Mouse (Mus musculus) myocyte (in vitro differentiated cells): ENCODE results near the gene Cbarp. TPM values are rescaled to one million over a fixed set of nuclear protein-coding genes. Genes with fewer than 3 reads are reported as not detected.

Experiments
- H3K27me3 ChIP-seq: one replicate; pipeline ENCODE4 v1.6.1; 2011; ENCODE audit not compliant: control insufficient read depth, insufficient read depth, insufficient read length
- H3K36me3 ChIP-seq: one replicate; pipeline ENCODE4 v1.6.1; 2011; ENCODE audit not compliant: control insufficient read depth, insufficient read depth
- H3K4me2 ChIP-seq: one replicate; pipeline ENCODE4 v1.6.1; 2011; ENCODE audit warnings: low read depth, control low read depth
- H3K4me3 ChIP-seq: one replicate; pipeline ENCODE4 v1.5.1; 2011; ENCODE audit warnings: mild to moderate bottlenecking, control low read depth, moderate library complexity
- H3K79me2 ChIP-seq: one replicate; pipeline ENCODE4 v1.6.1; 2011; ENCODE audit not compliant: control insufficient read depth, insufficient read depth
- H3ac ChIP-seq: one replicate; pipeline ENCODE4 v1.6.1; 2011; ENCODE audit not compliant: control insufficient read depth, insufficient read length
- CEBPB ChIP-seq: IDR thresholded peaks from 2 replicates; pipeline ENCODE4 v1.6.1; 2011; ENCODE audit warnings: mild to moderate bottlenecking, moderate library complexity; ENCODE audit not compliant: poor library complexity, insufficient read depth, severe bottlenecking
- E2F4 ChIP-seq: IDR thresholded peaks from one replicate; pipeline ENCODE4 v1.6.1; 2011; ENCODE audit warnings: mild to moderate bottlenecking, control low read depth, moderate library complexity; ENCODE audit not compliant: insufficient read depth
- MAX ChIP-seq: IDR thresholded peaks from one replicate; pipeline ENCODE4 v1.6.1; 2011; ENCODE audit warnings: low read depth, mild to moderate bottlenecking, control low read depth
- MYOD1 ChIP-seq, 3 experiments: IDR thresholded peaks; one replicate each; pipeline ENCODE4 v1.6.1; 2011; ENCODE audit warnings: control low read depth in 2 of 3, low read depth in 2 of 3, mild to moderate bottlenecking in 2 of 3, moderate library complexity in 1 of 3; ENCODE audit not compliant: insufficient read length in 2 of 3, control insufficient read depth in 1 of 3
- MYOG ChIP-seq, 3 experiments: IDR thresholded peaks; one replicate each; pipeline ENCODE4 v1.6.1; 2011; ENCODE audit warnings: control low read depth in 2 of 3, low read depth in 2 of 3, mild to moderate bottlenecking in 2 of 3; ENCODE audit not compliant: insufficient read length in 2 of 3, control insufficient read depth in 1 of 3, insufficient read depth in 1 of 3
- POLR2A ChIP-seq: IDR thresholded peaks from one replicate; pipeline ENCODE4 v1.6.1; 2011; ENCODE audit warnings: low read depth, mild to moderate bottlenecking, control low read depth, moderate library complexity; ENCODE audit not compliant: insufficient read length
- POLR2AphosphoS2 ChIP-seq: IDR thresholded peaks from one replicate; pipeline ENCODE4 v1.6.1; 2011; ENCODE audit warnings: low read depth, control low read depth; ENCODE audit not compliant: insufficient read length
- REST ChIP-seq: IDR thresholded peaks from one replicate; pipeline ENCODE4 v1.6.1; 2011; ENCODE audit warnings: mild to moderate bottlenecking, control low read depth, moderate library complexity; ENCODE audit not compliant: insufficient read depth, insufficient read length
- SRF ChIP-seq: IDR thresholded peaks from one replicate; pipeline ENCODE4 v1.6.1; 2011; ENCODE audit warnings: low read depth; ENCODE audit not compliant: control insufficient read depth, insufficient read length
- TCF12 ChIP-seq: IDR thresholded peaks from one replicate; pipeline ENCODE4 v1.6.1; 2011; ENCODE audit warnings: mild to moderate bottlenecking, control low read depth; ENCODE audit not compliant: poor library complexity, insufficient read depth, severe bottlenecking
- TCF3 ChIP-seq: IDR thresholded peaks from one replicate; pipeline ENCODE4 v1.6.1; 2011; ENCODE audit warnings: low read depth, control low read depth; ENCODE audit not compliant: insufficient read length
- USF1 ChIP-seq: IDR thresholded peaks from one replicate; pipeline ENCODE4 v1.6.1; 2011; ENCODE audit warnings: low read depth, mild to moderate bottlenecking, control low read depth, moderate library complexity
- polyA plus RNA-seq: library from polyadenylated mRNA; unstranded; fragments of >200 nt; fragmentation: generic; extraction: Trizol; gene quantifications from one replicate; pipeline ENCODE4 v1.2.1, GENCODE M21; 2012; ENCODE audit warnings: missing spikeins

Gene Cbarp
- polyA plus RNA-seq, 1 experiment: 10.0 TPM

DNA sequence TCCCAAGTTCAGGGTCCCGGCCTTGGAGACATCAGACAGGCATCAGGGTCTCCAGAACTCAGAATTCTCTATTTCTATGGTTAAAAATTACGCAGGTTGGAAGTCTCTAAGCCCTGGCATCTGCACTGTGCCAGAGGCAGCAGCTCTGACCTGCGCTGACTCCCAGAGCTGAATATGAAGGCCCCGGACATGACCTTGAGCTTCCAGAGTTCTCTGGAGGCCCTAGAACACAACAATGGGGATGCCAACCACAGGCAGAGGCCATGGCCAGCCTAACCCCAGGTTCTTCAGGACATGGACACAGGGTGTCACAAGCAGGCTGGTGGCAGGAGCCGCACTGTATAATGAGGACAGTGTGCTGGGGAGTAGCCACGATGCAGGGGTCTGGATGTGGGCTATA is 46.5 kb downstream of the Cbarp start:
- H3ac ChIP-seq: no peak overlapping the region
- H3K27me3 ChIP-seq: no peaks in the 10 kb centered on the region
- H3K79me2 ChIP-seq: peaks cover 87% of the 10 kb centered on the region
- TF ChIP-seq TCF12: no peak
- TF ChIP-seq SRF: no peak
- no peak for TF ChIP-seq REST
- TF ChIP-seq TCF3: no peak
- no peak for TF ChIP-seq MAX
- no peak overlapping the region for H3K4me2 ChIP-seq
- H3K36me3 ChIP-seq: peaks cover 5% of the 10 kb centered on the region
- no peak overlapping the region for H3K4me3 ChIP-seq

- peaks cover 5% of the 10 kb centered on the region for H3K36me3 ChIP-seq
- TF ChIP-seq MYOD1 (IDR thresholded peaks at IDR 0.05; ENCODE audit: control insufficient read depth in 1 of 3, insufficient read length in 2 of 3, low read depth in 2 of 3) (peak in 1 of 3 experiments; percentile 4), POLR2AphosphoS2 (no peak), MYOG (IDR thresholded peaks at IDR 0.05; ENCODE audit: control insufficient read depth in 1 of 3, insufficient read depth in 1 of 3, insufficient read length in 2 of 3, low read depth in 2 of 3) (peak in 1 of 3 experiments; percentile 46)
- peaks cover 84% of the 10 kb centered on the region for H3K79me2 ChIP-seq
- no peak overlapping the region for H3ac ChIP-seq
- H3K4me3 ChIP-seq: no peak overlapping the region
- no peaks in the 10 kb centered on the region for H3K27me3 ChIP-seq
- H3K4me2 ChIP-seq: no peak overlapping the region
Measured at GRCm38 (mm10) chr10:80092690-80093089, 47.9 kb downstream of the Cbarp start.

- TF ChIP-seq MYOG (IDR thresholded peaks at IDR 0.05; ENCODE audit: control insufficient read depth in 1 of 3, insufficient read depth in 1 of 3, insufficient read length in 2 of 3, low read depth in 2 of 3) (peak in 2 of 3 experiments; percentile 29 to 81), E2F4 (no peak), MYOD1 (IDR thresholded peaks at IDR 0.05; ENCODE audit: control insufficient read depth in 1 of 3, insufficient read length in 2 of 3, low read depth in 2 of 3) (peak in 2 of 3 experiments; percentile 24 to 45), TCF12 (no peak)
- Histone ChIP-seq H3K79me2 (peaks cover 78% of the 10 kb centered on the region), H3K27me3 (no peaks in the 10 kb centered on the region), H3K4me3 (no peak overlapping the region), H3K4me2 (no peak overlapping the region), H3ac (no peak overlapping the region), H3K36me3 (peaks cover 5% of the 10 kb centered on the region)
Measured at GRCm38 (mm10) chr10:80091527-80091926, 49.1 kb downstream of the Cbarp start.

- TF ChIP-seq MYOG (IDR thresholded peaks at IDR 0.05; ENCODE audit: control insufficient read depth in 1 of 3, insufficient read depth in 1 of 3, insufficient read length in 2 of 3, low read depth in 2 of 3) (no peak), REST (no peak), TCF12 (no peak), POLR2A (no peak), E2F4 (no peak), SRF (no peak), MYOD1 (IDR thresholded peaks at IDR 0.05; ENCODE audit: control insufficient read depth in 1 of 3, insufficient read length in 2 of 3, low read depth in 2 of 3) (no peak), CEBPB (no peak), POLR2AphosphoS2 (no peak)
- peaks cover 58% of the 10 kb centered on the region for H3K79me2 ChIP-seq
Measured at GRCm38 (mm10) chr10:80089146-80089545, 51.5 kb downstream of the Cbarp start.

DNA sequence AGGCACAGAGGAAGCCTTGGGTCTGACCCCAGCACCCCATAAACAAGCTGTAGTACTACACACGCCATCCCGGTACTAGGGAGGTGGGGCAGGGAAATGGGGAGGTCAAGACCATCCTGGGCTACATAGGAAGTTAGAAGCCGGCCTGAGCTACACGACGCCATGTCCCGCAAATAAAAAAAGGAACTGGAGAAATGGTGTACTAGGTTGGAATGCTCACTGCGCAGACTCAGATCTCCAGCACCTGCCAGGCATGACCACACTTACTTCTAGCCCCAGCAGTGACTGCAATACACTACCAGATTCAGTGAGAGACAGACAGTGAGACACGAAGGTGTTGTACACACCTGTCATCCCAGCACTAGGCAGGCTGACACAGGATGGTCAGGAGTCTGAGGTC is 53.2 kb downstream of the Cbarp start:
- Histone ChIP-seq H3K27me3 (no peaks in the 10 kb centered on the region), H3K79me2 (peaks cover 41% of the 10 kb centered on the region), H3K4me3 (no peak overlapping the region), H3K4me2 (no peak overlapping the region), H3ac (no peak overlapping the region), H3K36me3 (peaks cover 5% of the 10 kb centered on the region)
- TF ChIP-seq TCF12 (no peak), POLR2A (no peak), MYOD1 (IDR thresholded peaks at IDR 0.05; ENCODE audit: control insufficient read depth in 1 of 3, insufficient read length in 2 of 3, low read depth in 2 of 3) (no peak), POLR2AphosphoS2 (no peak), REST (no peak), SRF (no peak)

More at GRCm38 (mm10) chr10:80089146-80089545, 51.5 kb downstream of the Cbarp start:
- no peaks in the 10 kb centered on the region for H3K27me3 ChIP-seq
- H3K4me2 ChIP-seq: no peak overlapping the region
- H3ac ChIP-seq: no peak overlapping the region
- H3K4me3 ChIP-seq: no peak overlapping the region
- H3K36me3 ChIP-seq: peaks cover 5% of the 10 kb centered on the region

DNA sequence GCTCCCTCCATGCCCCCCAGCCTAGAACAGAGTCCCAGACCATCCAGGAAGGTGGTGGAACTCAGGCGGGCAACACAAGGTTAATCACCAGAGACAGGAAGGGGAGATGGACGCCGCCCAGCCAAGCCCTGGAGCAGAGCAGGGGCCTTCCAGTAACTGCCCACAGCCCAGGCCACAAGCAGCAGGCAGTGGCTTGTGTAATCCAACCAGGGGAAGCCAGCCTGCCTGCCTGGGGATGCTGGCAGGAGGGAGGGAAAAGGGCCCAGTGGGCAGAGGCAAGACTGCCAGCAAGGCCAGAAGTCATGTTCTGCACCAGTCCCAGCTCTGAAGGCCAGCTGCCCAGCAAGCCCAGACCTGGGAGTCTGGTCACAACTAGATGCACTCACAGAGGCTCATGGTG is 53.8 kb downstream of the Cbarp start:
- TF ChIP-seq USF1 (no peak), CEBPB (no peak), E2F4 (no peak), MYOG (IDR thresholded peaks at IDR 0.05; ENCODE audit: control insufficient read depth in 1 of 3, insufficient read depth in 1 of 3, insufficient read length in 2 of 3, low read depth in 2 of 3) (peak in 2 of 3 experiments; percentile 24 to 84), MAX (no peak), TCF12 (no peak), TCF3 (no peak), SRF (no peak), REST (no peak), MYOD1 (IDR thresholded peaks at IDR 0.05; ENCODE audit: control insufficient read depth in 1 of 3, insufficient read length in 2 of 3, low read depth in 2 of 3) (peak in 2 of 3 experiments; percentile 16 to 73), POLR2AphosphoS2 (no peak), POLR2A (no peak)
- Histone ChIP-seq H3K4me2 (peak overlapping the region; percentile 30), H3K79me2 (peaks cover 39% of the 10 kb centered on the region), H3K27me3 (no peaks in the 10 kb centered on the region), H3ac (no peak overlapping the region), H3K4me3 (no peak overlapping the region), H3K36me3 (peaks cover 10% of the 10 kb centered on the region)
